Mouse (Mus musculus) c-Kit-negative CD71-positive TER-119-positive erythroid progenitor cells, embryonic 14.5 days (primary cell): ENCODE measurements around the gene Hist2h3c2.
A peak's percentile ranks its signal among the peaks of the same experiment; 100 is the strongest.

ENCODE experiments used
- DNase-seq: peaks from one replicate; pipeline ENCODE4 v3.0.0-alpha.2; 2013; ENCODE audit warnings: low read depth, low spot score

Gene Hist2h3c2

GRCm38 (mm10) chr3:96197129-96197749 lies 41.7 kb downstream of the Hist2h3c2 start:
- DNase-seq, result peak; percentile 57

- no peak for DNase-seq
Measured at GRCm38 (mm10) chr3:96196437-96197128, 42.3 kb downstream of the Hist2h3c2 start.

GRCm38 (mm10) chr3:96195616-96196313 lies 43.2 kb downstream of the Hist2h3c2 start:
- no peak for DNase-seq

- no peak for DNase-seq
Measured at GRCm38 (mm10) chr3:96194966-96195365, 44.0 kb downstream of the Hist2h3c2 start.

GRCm38 (mm10) chr3:96192977-96193376 lies 46.0 kb downstream of the Hist2h3c2 start:
- DNase-seq, result no peak
